Mouse (Mus musculus) activated CD4-positive, CD25-positive, alpha-beta regulatory T cell, adult 4 months (primary cell): ENCODE data around the gene Aff1. TPM values are rescaled to one million over a fixed set of nuclear protein-coding genes. Genes with fewer than 3 reads are reported as not detected.
A peak's percentile ranks its signal among the peaks of the same experiment; 100 is the strongest.

Experiments used
- ATAC-seq: one replicate; pipeline ENCODE4 v1.8.0; 2017
- polyA plus RNA-seq, 2 experiments: library from polyadenylated mRNA; unstranded; fragments of 100-300 nt; shearing (Covaris generic); gene quantifications; one replicate each; pipeline ENCODE4 v1.2.1; 2017

The Aff1 gene
- polyA plus RNA-seq, 2 experiments from 2014 or later: 9.2 to 12.3 TPM

DNA sequence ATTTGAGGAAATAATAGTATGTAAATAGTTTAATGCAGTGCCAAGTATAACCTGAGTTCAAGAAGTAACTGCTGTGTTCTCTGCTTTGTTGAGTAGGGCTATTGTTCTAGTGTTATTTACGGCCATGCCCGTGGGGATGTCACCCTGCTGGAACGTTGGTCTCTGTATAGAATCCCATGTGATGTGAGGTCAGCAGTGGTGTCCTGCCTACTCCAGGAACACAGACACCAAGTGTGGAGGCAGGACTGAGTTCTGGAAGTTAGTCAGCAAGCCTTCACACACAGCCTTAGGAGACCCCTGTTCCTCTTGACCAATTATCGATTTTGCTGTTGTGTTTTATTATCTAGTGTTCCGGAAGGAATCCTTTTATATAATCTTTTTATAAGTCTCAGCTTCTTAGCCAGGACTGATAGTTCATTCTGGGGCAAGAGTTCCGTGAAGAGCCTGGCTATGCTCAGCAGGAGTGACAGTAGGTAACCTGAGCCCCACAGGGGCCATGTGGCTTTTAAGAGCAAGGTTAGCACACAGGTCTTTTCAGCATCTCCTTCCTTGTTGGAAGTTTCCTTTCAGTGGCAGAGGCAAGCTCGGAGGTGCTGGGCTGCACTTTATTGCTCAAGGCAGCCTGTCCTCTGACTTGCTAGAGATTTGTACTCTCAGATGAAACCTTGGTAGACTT, 115.6 kb downstream of the Aff1 start:
- ATAC-seq: no peak

DNA sequence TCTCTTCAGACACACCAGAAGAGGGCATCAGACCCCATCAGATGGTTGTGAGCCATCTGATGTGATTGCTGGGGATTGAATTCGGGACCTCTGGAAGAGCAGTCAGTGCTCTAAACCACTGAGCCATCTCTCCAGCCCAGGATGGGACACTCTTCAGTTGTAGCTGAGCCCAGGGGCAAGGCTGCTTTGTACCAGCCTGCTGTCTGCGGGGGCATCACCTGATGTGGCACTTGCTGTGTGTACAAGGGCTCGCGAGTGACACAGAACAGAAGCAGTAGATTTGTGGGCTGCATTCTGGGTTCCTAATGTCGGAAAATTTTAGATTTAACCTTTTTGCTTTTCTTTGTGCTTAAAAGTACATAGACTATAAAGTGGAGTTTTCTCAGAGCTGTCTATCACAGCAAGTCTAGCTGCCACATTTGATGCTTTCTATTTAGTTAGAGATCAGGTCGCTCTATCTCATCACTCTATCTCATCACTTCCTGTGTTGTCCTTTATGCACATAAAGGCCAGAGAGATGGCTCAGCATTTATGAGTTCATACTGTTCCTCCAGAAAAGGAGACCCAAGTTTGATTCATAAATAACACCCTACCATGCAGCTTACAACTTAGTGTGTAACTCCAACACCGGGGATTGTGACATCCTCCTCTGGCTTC, 117.6 kb downstream of the Aff1 start:
- peak; percentile 55 for ATAC-seq

DNA sequence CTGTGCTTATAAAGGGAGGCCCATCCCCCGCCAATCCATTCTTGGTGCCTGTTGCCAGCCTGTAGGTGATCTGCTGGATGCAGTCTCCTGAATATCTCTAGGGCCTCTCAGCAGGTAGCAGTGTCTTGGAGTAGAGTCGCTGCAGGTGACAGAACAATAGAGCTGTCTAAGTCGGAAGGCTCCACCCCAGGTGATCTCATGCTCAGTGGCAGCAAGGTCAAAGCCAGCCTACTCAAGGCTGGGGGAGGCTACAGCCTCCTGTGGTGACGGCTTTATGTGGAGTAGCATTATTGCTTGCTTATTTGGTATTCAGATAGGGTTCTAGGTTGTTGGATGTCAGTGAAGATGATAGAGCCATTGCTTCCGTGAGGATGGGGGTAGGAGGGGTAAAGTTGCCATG, 121.1 kb downstream of the Aff1 start:
- ATAC-seq: no peak

DNA sequence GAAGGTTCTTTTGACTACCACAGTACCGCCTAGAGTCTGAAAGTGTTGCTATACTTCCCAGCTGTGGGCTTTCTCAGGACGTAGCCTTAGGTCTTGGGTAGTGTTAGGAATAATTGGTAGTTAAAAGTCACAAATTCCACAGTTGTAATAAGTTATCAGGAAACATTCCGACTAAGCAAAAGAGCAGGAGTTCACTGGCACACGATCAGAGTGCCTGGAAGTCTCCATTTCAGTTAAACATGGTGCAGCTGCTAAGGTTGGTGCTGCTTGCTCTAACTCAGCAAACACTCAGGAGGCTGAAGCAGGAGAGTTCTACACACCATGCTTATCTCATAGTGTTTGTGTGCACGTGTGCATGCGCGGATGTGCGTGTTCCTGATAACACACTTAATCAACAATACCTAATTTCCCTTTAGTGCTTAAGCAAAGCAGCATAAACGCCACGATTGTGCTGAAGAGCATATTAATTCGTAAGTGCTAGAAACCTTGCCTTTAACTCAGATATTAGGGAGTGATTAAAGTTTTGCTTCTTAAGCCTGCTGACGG, 121.9 kb downstream of the Aff1 start:
- no peak for ATAC-seq

DNA sequence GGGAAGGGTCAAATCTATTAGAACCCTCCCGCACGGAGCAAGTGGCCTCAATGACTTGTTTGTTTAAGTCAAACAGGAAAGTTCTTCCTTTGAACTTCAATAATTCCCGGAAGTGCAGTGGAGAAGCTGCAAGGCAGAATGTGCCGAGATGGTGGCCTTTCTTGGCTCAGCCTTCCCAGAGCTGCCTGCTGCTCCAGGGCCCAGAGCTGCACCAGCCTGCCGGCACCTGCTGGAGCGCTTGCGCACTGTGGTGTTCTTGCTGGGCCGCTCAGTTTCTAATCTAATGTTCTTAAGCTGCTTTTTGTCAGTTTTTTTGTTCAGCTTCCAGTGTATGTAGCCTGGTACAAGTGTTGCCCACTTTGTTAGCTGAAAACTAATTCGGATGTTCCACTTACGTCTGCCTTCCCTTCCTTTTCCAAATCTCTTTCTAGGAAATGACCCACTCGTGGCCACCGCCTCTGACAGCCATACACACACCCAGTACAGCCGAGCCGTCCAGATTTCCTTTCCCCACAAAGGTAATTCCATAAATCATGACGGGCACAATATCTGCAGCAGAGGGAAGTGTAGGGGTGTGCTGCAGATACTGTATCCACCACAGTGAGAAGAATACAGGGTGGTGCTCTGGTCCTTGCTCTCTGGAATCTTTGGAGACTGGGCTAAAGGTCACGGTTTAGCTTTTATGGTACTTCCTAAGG, 122.5 kb downstream of the Aff1 start:
- no peak for ATAC-seq

DNA sequence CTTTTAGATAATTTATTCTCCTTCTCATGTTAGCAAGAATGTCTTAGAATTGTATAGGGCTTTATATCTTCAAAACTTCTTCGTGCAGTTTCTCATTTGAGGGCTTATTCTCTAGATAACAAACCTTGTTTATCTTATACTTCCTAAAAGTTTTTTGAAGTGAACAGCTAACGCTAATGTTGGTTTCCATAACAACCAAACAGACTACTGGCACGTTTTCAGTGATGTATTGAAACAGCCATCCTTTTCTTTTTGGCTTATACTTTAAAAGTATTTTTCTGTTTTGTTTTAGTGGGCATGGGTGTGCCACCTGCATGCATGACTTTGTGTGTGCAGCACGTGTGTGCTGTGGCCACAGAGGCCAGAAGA, 123.1 kb downstream of the Aff1 start:
- peak; percentile 20 for ATAC-seq

DNA sequence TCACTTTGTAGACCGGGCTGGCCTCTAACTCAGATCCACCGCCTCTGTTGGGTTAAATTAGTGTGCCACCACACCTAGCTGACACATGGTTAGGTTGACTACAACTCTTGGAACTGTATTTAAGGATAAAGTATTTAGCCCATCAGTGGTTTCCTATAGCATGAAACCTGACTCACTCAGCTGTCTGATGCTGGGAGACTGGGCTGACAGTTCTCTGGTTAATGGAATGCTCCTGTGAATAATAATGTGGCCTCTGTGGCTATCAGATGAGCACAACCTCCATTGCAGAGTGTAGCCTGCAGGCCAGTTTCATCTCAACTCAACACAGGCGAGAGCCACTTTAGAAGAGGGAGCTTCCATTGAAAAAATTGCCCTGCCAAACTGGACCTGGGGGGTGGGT, 124.5 kb downstream of the Aff1 start:
- no peak for ATAC-seq

DNA sequence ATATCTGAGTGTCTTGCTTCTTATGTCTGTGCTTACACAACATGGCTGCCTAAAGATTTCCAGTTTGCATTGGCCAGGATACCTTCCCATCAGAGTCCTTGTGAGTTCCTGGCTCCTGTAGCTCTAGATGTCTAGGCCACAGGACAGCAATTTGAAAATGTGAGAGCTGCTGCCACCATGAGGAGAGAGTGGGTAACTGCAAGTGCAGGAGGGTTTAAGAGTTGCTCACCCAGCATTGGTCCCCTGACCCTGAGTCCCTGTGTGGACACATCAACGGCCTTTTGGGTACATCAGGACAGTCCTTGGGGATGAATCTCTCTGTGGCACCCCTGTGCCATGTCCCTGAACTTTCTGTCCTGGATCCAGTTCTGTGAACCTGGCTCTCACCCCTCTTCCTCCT, 125.6 kb downstream of the Aff1 start:
- peak; percentile 74 for ATAC-seq

DNA sequence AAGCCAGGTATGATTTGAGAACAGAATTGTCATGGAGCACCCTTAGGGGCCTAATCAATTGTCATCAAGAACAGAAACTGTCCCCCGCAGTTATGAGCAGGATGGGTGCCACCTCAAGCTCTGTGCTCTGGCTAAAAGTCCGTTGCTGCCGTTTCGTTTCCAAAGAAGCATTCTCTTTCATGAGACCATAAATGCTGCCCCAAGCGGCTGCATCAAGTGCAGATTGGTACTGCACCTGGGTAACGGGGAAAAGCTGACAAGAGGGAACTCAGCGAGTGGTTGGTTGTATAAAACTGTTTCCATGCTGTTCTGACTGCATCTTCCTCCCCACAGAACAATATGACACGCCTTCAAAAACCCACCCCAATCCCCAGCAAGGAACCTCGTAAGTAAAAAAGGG, 126.4 kb downstream of the Aff1 start:
- ATAC-seq: no peak

DNA sequence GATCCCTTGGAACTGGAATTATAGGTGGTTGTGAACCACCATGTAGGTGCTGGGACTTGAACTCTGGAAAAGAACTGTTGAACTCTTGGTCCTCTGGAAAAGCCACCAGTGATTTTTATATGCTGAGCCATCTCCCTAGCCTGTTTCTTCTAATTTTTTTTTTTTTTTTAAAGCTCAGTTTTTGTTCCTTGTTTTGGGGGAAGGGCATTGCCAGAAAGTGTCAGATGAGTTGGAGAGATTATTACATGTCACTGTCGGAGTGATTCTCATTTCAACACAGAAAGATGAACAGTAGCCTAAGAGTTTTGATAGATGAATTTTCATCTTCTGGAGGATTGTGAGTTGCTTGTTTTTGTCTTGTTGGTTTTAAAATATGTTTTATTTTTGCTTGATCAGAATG, 127.5 kb downstream of the Aff1 start:
- no peak for ATAC-seq

DNA sequence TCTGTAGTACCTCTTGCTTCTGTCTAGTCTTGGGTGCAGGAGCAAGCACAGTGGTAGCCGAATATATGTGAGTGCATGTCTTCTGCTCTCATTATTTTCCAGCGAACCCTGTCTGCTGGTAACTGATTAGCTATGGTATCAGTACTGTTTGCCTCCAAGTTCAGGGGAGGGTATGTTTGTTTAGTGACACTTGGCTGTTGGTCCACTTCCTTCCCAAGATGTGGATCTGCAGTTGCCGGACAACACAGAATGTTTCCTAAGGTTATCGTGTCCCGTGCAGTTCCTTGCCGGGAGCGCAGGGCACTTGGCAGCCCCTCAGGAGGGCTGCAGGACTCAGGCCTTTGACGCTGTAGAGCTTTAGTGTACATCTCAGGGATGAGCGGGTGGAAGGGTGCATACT, 128.9 kb downstream of the Aff1 start:
- ATAC-seq: no peak

DNA sequence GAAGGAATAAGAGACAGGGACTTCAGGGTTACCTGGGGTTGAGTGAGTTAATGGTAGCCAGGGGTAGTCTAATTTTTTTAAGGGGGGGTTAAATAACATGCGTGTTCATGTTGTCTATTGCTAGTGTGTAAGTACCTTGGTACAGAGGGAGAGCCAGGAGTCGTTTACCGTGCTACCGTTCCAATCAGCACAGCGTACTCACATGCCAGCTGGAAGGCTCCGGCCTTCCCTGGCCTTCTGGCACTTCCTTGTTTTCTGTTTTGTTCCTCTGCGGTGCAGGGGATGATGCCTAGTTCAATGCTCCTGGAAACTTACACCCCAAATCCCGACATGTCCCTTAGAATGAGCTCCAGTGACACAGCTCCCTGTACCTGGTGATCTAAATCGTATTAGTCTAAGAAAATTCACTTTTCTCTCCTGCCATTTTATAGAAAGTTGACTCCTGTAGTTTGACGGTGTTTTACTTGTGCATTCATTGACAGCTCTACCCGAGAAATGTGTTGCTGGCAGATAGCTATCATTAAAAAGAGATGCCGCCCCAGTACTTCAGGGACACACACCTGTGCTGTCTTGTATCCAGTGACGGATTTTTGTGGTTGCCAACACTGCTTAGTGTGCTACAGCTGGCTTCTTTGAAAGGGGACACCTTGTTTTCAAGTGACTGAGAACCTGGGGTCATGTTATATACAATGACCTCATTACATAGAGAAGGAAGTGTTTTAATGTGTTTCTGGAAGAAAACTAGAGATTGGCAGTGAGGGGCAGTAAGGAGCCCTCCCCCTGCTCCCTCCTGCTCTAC, 129.5 kb downstream of the Aff1 start:
- no peak for ATAC-seq

DNA sequence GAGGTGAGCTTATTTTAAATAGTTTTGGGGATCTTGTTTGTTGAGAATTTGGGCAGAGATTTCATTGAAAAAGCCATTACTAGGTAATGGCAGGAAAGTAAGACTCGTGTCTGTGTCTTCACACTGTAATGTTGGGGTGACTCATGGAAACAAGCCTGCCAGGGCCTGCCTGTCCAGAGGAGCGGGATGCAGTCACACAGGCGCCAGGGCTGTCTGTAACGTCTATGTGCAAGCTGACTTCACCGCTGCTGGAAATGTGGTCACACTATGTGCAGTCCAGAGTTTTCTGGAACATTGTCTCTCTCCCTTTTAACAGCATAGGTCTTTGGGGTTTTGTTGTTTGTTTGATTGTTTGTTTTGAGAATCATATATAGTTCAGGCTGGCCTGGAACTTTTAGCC, 130.8 kb downstream of the Aff1 start:
- ATAC-seq: no peak

DNA sequence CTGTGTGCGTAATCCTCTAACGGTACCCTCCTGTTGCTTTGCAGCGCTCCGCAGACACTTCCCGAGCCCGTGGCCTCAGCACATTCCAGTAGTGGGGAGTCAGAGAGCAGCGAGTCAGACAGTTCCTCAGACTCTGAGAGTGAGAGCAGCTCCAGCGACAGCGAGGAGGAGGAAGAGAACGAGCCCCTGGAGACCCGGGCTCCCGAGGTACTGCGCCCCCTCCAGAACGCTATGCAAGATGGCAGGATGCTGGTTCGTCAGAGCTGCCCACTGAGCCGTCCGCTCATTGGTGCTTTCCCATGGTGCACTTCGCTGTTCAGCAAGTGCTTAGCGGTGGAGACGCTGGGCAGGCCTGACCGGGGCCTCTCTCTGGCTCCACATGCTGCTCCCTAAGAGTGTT, 136.1 kb downstream of the Aff1 start:
- ATAC-seq: no peak

DNA sequence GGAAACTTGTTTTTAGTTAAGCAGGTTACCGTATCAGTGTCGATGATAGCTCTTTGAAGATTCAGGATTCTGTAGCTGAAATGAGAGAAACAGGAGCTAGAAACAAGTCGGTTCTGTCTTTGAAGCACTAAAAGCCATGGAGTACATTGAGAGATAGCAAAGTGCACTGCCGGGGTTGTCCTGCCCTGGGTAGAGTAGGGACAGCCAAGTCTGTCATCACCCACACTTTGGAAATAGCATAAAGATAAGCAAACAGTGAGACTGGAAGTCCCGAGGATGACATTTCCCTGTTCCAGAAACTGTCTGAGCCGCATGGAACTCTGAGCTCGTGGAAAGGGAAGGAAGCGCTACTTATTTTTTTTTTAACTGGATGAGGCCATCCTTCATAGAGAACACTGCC, 136.6 kb downstream of the Aff1 start:
- no peak for ATAC-seq

DNA sequence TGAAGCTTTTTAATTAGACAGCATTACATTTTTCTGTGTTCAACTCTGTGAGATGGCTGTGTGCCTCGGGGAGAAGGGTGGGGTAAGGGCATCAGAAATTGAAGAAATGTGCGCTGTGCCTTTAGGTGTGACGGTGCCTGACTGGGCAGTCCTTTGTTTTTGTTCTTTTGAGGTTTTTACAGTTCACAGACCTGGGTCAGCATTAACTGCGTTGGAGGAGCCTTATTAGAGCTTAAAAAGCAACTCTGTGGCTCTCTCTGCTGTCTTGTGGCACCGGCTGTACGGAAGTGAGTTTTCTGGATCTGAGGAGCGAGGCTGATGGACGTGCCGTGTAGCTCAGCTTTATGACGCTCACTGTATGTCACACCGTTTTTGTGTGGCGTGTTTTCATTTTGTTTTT, 137.0 kb downstream of the Aff1 start:
- ATAC-seq: no peak

DNA sequence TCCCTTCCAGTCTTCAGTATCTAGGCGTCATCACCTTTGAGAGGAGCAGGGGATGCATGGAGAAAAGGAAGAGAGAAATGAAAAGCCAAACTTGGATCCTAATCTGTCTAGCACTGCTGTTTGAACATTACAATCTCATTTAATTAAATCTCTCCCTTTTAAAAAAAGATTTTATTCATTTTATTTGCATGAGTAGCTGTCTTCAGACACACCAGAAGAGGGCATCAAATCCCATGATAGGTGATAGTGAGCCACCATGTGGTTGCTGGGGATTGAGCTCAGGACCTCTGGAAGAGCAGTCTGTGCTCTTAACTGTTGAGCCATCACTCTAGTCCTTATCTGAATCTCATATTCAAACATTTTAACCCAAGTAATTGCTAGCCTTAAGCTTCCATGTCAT, 138.7 kb downstream of the Aff1 start:
- no peak for ATAC-seq

DNA sequence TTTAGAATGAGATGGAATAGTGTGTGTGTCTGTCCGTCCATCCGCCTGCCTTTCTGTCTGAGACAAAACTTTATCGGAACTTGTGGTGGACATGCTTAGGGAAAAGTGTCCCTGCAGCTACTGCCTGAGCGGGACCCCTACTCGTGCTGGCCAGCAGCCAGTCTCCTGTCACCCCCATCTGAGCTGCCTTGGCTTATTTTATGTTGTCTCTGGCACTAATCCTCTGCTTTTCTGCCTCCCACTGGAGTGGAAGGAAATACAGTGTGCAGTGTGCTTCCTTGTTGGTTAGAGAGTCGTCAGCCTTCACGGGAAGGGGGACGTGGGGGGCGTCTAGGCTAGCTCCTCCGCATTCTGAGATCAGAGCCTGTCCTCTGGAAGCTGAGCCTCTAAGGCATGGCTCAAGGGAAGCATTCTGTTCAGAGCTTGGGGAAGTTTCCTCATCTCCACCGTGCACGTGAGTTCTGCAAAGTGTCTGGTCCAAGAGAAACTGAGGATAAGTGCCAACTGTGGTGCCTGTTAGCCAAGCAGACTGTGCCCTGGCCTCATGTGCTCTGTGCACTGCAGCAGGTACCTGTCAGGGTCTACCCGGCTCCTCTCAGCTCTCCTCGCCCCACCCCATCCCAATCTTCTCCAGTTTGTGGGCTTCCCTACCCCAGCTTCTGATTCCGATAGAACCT, 143.4 kb downstream of the Aff1 start:
- no peak for ATAC-seq

DNA sequence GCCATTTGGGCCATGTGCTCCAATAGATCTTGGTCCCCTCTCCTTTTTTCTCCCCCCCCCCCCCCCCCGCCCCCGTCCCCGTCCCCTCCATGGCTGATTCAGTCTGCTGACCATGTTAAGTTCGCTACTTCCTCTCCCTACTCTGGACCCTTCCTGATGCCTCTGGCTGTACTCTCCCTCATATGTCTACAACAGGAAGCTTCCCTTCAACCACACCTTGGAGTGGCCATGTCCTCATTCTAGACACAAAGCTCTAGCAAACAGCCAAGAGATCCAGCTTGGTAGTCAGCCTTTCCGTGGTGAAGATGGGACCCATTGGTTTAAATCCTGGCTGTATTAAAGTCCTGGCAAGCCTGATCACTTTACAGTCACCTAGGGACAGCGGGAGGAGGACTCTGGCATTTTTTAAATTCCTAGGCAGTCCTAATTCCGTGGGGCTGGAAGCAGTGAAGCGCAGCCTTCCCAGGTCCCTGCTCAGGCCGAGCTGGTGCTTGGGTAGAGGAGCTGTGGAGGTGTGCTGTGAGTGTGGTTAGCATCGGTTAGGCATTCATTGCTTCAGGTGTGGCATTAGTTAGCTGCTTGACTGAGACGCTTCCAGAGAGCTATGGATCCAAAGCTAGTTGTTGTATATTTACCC, 144.1 kb downstream of the Aff1 start:
- no peak for ATAC-seq

DNA sequence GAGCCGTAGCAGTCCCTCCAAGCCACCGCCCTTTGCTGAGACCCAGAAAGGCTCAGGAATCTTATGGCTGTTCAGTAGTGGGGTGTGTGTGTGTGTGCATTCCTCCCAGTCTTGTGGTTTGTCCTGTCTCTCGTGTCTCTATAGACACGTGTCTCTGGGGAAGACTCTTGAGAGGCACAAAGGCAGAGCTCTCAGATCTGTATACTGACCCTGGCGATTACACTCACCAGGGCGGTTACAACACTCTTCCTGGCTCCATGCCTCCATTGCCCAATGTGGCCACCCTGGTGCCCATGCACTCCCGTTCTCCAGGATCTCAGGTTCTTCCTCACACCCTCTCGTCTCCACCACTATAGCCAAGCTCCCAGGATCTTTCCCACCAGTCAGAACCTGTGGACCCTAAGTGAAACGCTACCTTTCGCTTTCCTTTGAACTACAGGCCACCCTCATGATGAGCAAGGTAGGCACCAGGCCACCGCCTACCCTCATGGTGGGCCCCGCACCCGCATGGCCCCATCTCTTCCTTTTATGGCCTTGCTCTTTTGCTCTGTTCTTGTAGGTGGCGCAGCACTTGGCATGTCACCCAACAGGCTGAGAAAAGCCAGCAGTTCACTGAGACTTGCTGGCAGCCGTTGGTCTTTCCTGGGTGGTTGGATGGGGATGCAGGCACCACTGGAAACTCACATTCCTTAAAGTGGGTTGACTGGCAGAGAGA, 146.5 kb downstream of the Aff1 start:
- no peak for ATAC-seq

DNA sequence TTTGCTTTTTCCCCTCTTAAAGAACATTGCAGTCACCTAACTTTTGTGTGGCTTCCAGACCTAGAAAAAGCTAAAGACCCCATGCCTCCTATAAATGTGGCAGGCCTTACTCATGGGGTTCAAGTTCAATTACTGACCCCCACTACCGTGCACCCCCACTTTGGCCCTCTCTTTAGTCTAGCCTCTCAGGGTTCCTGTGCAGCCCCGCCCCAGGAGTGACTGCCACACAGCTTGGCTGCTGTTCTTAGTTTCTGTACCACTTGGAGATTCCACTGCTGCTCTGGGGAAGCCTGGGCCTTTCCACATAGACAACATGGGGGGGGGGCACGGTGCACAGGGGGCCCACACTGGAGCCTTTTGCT, 147.1 kb downstream of the Aff1 start:
- no peak for ATAC-seq
